Mouse (Mus musculus) kidney, adult 2 months (tissue): ENCODE measurements around the gene Abtb1. TPM values are rescaled to one million over a fixed set of nuclear protein-coding genes. Genes with fewer than 3 reads are reported as not detected.

ENCODE experiments used
- DNase-seq: peaks from one replicate; pipeline ENCODE4 v3.0.0; 2021
- H3K27ac ChIP-seq: fragments of 200-500 bp; 2 replicates; pipeline ENCODE4 v1.5.1; 2012; ENCODE audit warnings: low read depth, low read length, control low read depth, inconsistent platforms; ENCODE audit not compliant: insufficient read depth
- H3K27me3 ChIP-seq: fragments of 200-500 bp; replicated peaks from 2 replicates; pipeline ENCODE4 v1.6.1; 2012; ENCODE audit warnings: mild to moderate bottlenecking, moderate library complexity, low read length, inconsistent platforms; ENCODE audit not compliant: control insufficient read depth, insufficient read depth
- H3K36me3 ChIP-seq: fragments of 200-500 bp; 2 replicates; pipeline ENCODE4 v1.6.1; 2012; ENCODE audit warnings: mild to moderate bottlenecking, moderate library complexity, low read length, inconsistent platforms; ENCODE audit not compliant: control insufficient read depth, insufficient read depth
- H3K4me1 ChIP-seq: fragments of 200-500 bp; 2 replicates; pipeline ENCODE4 v1.6.1; 2011; ENCODE audit warnings: low read length; ENCODE audit not compliant: control insufficient read depth, insufficient read depth
- H3K4me3 ChIP-seq: fragments of 200-500 bp; 2 replicates; pipeline ENCODE4 v1.5.1; 2011; ENCODE audit warnings: mild to moderate bottlenecking, low read depth, low read length, control low read depth; ENCODE audit not compliant: insufficient read depth
- CTCF ChIP-seq: fragments of 200-500 bp; conservative IDR thresholded peaks from 2 replicates; pipeline ENCODE4 v1.5.1; 2011; ENCODE audit warnings: low read depth, mild to moderate bottlenecking, control low read depth, low read length, moderate library complexity, mixed read lengths; ENCODE audit not compliant: insufficient read depth, insufficient read length
- POLR2A ChIP-seq: fragments of 200-500 bp; IDR thresholded peaks from one replicate; pipeline ENCODE4 v1.6.1; 2011; ENCODE audit warnings: low read depth, low read length, control low read depth
- WGBS: fragments of 180-500 bp; shearing (Covaris S2); methylation state at CpG from one replicate; pipeline ENCODE4 v1.1.7; 2018; 5-methylcytosine and 5-hydroxymethylcytosine counted together
- polyA plus RNA-seq: library from polyadenylated mRNA; depleted of rRNA; stranded (reverse); fragments of >200 nt; gene quantifications from 2 replicates; pipeline ENCODE4 v1.2.3, GENCODE M21; 2012; rRNA removed

The Abtb1 gene
- 52.8 and 67.8 TPM in 2 replicates for polyA plus RNA-seq

DNA sequence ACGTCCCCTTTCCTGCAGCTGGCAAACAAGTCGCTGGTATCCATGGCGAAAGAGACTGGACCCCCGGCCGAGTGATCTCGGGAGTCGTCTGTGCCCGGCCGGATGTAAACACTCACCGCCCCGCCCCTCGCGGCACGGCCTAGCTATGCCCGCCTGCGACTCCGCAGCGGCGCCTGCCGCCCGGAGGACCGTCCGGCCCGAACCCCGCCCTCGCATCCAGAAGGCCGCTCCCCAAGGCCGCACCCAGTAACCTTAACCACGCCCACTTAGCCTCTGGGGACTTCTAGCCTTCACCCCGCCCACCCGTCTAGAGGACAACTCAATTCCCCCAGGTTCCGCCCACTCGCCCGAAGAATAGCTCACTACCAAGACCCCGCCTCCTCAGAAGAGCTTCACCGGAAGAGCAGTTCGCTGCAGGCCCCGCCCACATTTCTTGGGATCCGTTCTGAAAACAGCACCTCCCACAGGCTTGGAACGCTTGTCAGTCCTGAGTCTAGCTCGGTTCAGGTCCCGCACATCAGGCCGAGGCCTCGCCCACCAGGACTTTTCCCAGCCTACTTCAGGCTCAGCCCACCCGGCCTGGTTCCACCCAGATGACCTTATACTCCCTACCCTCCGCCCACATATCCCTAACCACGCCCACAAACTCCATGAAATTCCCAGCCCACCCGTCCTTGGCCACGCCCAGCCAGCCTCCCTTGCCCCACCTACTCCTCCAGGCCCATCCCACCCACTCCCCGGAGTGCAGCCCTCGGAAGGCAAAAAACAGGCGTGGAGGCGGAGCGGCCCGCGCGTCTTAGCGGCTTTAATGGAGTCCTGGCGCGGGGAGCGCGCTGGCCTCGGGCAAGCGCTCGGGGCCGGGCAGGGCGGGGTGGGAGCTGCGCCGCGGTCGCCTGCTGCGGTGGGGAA, at the start of gene Abtb1:
Gene Abtb1, minus strand, starts transcription at position 204 of the 909 bp plus-strand sequence.
- peak within 1 kb of the TSS; percentile 93 for H3K4me3 ChIP-seq
- peak within 1 kb of the TSS; percentile 81 for H3K27ac ChIP-seq
- WGBS: 1% methylated on average over 71 of the region's 72 CpGs
- TF ChIP-seq CTCF (peak; percentile 51; the same call in 1 of the 2 replicates), POLR2A (no peak)
- peak; percentile 100 for DNase-seq
- peaks cover 11% of the 10 kb centered on the region for H3K4me1 ChIP-seq
- no peaks in the 10 kb centered on the region for H3K36me3 ChIP-seq
- H3K27me3 ChIP-seq: no peaks in the 10 kb centered on the region

DNA sequence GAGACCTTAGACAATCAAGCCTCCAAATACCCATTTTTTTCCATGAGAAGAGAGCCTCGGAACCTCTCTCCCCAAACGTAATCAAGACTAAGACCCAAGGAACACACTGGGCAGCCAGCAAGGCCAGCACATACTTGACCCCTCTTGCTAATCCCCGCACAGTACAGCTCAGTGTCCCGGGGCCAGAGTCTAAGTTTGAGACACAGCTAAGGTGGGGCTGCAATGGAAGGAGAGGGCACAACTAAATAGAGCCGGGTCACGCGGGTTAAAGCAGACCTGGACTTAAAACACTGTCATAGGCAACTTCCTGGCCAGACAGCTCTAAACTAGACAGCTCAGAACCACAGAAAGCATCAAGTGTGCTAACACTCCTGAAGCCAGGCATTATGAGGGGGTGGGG, 49.0 kb upstream of the Abtb1 start:
- 65% methylated on average over 7 of the region's 7 CpGs for WGBS
- H3K27ac ChIP-seq: no peak overlapping the region
- no peak for TF ChIP-seq POLR2A
- no peak for TF ChIP-seq CTCF
- H3K27me3 ChIP-seq: no peaks in the 10 kb centered on the region
- no peak for DNase-seq
- no peaks in the 10 kb centered on the region for H3K4me1 ChIP-seq
- H3K4me3 ChIP-seq: no peak overlapping the region
- H3K36me3 ChIP-seq: no peaks in the 10 kb centered on the region

DNA sequence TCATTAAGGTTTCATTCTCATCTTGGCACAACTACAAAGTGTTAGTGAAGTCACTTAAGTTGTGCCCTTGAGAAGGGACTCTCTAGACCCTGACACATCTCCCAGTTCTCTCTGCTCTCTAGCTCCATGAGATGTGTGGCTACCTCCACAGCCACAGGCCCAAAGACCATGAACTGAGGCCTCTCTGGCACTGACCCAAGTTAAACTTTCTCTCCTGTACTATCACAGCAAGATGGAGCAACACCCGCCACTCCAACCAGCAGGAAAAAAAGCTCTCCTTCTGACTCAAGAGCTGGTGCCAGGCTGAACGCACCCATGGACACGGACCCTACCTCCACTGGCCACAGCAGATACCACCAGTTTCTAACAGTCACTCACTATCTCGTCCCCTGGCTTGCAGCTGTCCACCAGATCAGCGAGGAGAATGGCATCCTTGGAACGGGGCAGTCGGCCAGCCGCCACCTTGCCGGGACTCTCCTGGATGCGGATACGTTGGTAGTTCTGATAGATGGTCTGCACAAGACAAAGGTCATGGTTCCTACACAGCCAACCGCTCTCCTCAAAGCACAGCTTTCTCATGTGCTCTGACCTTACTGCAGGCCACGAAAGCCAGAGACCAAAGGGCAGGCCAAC, 47.7 kb upstream of the Abtb1 start:
- no peaks in the 10 kb centered on the region for H3K4me1 ChIP-seq
- no peak overlapping the region for H3K27ac ChIP-seq
- H3K36me3 ChIP-seq: no peaks in the 10 kb centered on the region
- TF ChIP-seq POLR2A (no peak), CTCF (no peak)
- no peak overlapping the region for H3K4me3 ChIP-seq
- 80% methylated on average over 13 of the region's 13 CpGs for WGBS
- H3K27me3 ChIP-seq: no peaks in the 10 kb centered on the region
- no peak for DNase-seq

DNA sequence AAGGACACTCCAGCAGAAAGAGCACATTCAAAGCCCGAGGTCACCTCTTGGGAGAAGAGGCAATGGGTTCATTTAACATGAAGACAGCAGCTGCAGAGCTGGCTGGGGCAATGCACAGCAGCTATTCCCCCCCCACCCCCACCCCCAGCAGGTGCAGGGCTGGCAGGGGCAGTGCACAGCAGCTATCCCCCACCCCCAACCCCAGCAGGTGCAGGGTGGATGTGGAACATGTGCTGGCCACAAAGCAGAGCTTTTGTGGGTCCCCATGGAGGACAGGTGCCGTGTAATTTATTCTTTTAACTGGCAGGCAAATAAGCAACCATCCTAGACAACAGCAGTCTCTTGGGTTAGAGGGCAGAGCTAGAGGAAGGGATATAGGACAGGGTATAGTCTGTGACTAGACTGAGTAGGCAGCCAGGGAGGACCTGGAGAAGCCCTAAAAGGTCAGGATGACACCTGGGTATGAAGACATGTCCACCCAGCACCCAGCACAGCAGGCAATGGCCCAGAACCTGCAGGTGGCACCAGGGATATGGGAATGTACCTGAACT, 44.7 kb upstream of the Abtb1 start:
- Histone ChIP-seq H3K27ac (no peak overlapping the region), H3K27me3 (no peaks in the 10 kb centered on the region), H3K4me3 (no peak overlapping the region), H3K4me1 (no peaks in the 10 kb centered on the region), H3K36me3 (no peaks in the 10 kb centered on the region)
- no peak for DNase-seq
- TF ChIP-seq POLR2A (no peak), CTCF (no peak)
- 84% methylated on average over 2 of the region's 2 CpGs for WGBS

DNA sequence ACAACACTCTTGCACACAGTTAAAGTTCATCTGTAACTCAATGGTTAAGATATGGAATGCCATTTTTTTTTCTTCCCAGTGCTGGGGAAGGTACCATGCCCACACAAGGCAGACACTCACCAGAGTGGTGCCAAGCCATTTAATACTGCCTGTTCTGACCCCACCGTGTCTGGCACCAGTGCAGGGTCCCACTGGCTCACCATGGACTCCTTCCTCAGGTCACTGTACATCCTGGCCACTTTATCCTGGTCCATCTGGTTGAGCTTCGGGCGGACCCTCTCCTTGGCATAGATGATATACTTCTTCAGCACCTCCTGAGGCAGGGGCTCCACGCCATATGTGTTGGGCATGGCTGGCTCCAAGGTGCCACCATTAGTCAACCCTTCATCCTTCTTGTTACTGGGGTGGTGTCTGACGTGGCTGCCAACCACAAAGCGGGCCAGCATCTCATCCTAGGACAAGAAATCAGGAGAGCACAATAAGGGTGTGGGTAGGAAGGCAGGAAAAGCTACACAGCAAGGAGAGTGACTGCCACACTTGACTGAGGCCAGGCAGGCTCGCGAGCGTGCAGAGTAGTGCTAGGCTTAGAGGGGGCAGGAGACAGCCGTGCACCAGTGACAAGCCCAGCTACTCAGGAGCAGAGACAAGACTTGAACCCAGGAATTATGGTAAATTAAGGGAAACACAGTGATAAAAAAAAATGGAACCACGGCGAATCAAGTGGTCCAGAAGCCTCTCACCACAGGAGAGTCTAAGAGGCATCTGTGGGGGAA, 44.0 kb upstream of the Abtb1 start:
- TF ChIP-seq POLR2A: no peak
- Histone ChIP-seq H3K27ac (no peak overlapping the region), H3K27me3 (no peaks in the 10 kb centered on the region), H3K36me3 (no peaks in the 10 kb centered on the region), H3K4me1 (no peaks in the 10 kb centered on the region), H3K4me3 (no peak overlapping the region)
- no peak for DNase-seq
- WGBS: 95% methylated on average over 12 of the region's 12 CpGs

DNA sequence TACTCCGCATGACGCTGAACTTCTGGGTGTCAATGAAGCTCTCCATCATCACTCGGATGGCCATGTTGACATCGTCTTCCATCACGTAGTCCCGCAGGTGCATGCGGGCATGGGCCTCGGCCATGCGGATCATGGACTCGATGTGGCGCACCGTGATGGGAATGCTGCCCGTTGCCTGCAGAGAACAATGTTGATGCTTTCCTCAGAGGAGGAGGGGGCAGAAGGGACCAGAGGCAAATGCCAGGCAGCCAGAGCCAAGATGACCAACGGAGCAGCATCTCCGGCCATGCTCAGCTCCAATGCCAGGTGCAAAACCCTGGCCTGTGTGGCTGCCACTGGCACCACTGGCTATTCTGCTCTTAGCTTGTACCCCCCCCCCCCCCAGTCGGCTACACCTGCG, 42.9 kb upstream of the Abtb1 start:
- H3K4me3 ChIP-seq: no peak overlapping the region
- H3K27me3 ChIP-seq: no peaks in the 10 kb centered on the region
- WGBS: 95% methylated on average over 17 of the region's 17 CpGs
- no peaks in the 10 kb centered on the region for H3K4me1 ChIP-seq
- no peak overlapping the region for H3K27ac ChIP-seq
- DNase-seq: no peak
- H3K36me3 ChIP-seq: no peaks in the 10 kb centered on the region
- TF ChIP-seq POLR2A: no peak
- TF ChIP-seq CTCF: no peak
